Mouse (Mus musculus): ENCODE results near the gene Zp3. TPM values are rescaled to one million over a fixed set of nuclear protein-coding genes. Genes with fewer than 3 reads are reported as not detected.
A peak's percentile ranks its signal among the peaks of the same experiment; 100 is the strongest.

Zp3 gene
- polyA plus RNA-seq, 1 experiment, result 0.18 TPM

GRCm38 (mm10) chr5:135946621-135947020, 33.3 kb upstream of the Zp3 start:
- TF ChIP-seq POLR2A (IDR thresholded peaks at IDR 0.05; ENCODE audit: borderline replicate concordance, extremely low read depth, insufficient read depth, insufficient read length, poor library complexity, severe bottlenecking) (no peak), CTCF (IDR thresholded peaks at IDR 0.05; ENCODE audit: borderline replicate concordance, extremely low read depth, insufficient read depth, insufficient read length) (no peak)
- DNase-seq (ENCODE audit: low read depth), result no peak

GRCm38 (mm10) chr5:135950710-135951412, 29.0 kb upstream of the Zp3 start:
- no peak for DNase-seq (ENCODE audit: low read depth)
- TF ChIP-seq CTCF (IDR thresholded peaks at IDR 0.05; ENCODE audit: borderline replicate concordance, extremely low read depth, insufficient read depth, insufficient read length), result no peak
- no peak for TF ChIP-seq POLR2A (IDR thresholded peaks at IDR 0.05; ENCODE audit: borderline replicate concordance, extremely low read depth, insufficient read depth, insufficient read length, poor library complexity, severe bottlenecking)

- no peak for DNase-seq (ENCODE audit: low read depth)
- TF ChIP-seq POLR2A (IDR thresholded peaks at IDR 0.05; ENCODE audit: borderline replicate concordance, extremely low read depth, insufficient read depth, insufficient read length, poor library complexity, severe bottlenecking), result no peak
- no peak for TF ChIP-seq CTCF (IDR thresholded peaks at IDR 0.05; ENCODE audit: borderline replicate concordance, extremely low read depth, insufficient read depth, insufficient read length)
Observed at GRCm38 (mm10) chr5:135951660-135952059, 28.2 kb upstream of the Zp3 start.

- TF ChIP-seq POLR2A (IDR thresholded peaks at IDR 0.05; ENCODE audit: borderline replicate concordance, extremely low read depth, insufficient read depth, insufficient read length, poor library complexity, severe bottlenecking) (no peak), CTCF (IDR thresholded peaks at IDR 0.05; ENCODE audit: borderline replicate concordance, extremely low read depth, insufficient read depth, insufficient read length) (no peak)
- DNase-seq (ENCODE audit: low read depth), result no peak
Observed at GRCm38 (mm10) chr5:135952830-135953229, 27.1 kb upstream of the Zp3 start.

- peak; percentile 41 for DNase-seq (ENCODE audit: low read depth)
- TF ChIP-seq POLR2A (IDR thresholded peaks at IDR 0.05; ENCODE audit: borderline replicate concordance, extremely low read depth, insufficient read depth, insufficient read length, poor library complexity, severe bottlenecking), result no peak
- TF ChIP-seq CTCF (IDR thresholded peaks at IDR 0.05; ENCODE audit: borderline replicate concordance, extremely low read depth, insufficient read depth, insufficient read length), result no peak
Observed at GRCm38 (mm10) chr5:135956300-135957206, 23.3 kb upstream of the Zp3 start.

GRCm38 (mm10) chr5:135957207-135957974, 22.5 kb upstream of the Zp3 start:
- TF ChIP-seq POLR2A (IDR thresholded peaks at IDR 0.05; ENCODE audit: borderline replicate concordance, extremely low read depth, insufficient read depth, insufficient read length, poor library complexity, severe bottlenecking), result peak; percentile 51; the same call in 1 of the 2 replicates
- TF ChIP-seq CTCF (IDR thresholded peaks at IDR 0.05; ENCODE audit: borderline replicate concordance, extremely low read depth, insufficient read depth, insufficient read length), result no peak
- DNase-seq (ENCODE audit: low read depth), result peak; percentile 99

GRCm38 (mm10) chr5:135958367-135958766, 21.5 kb upstream of the Zp3 start:
- no peak for TF ChIP-seq CTCF (IDR thresholded peaks at IDR 0.05; ENCODE audit: borderline replicate concordance, extremely low read depth, insufficient read depth, insufficient read length)
- no peak for TF ChIP-seq POLR2A (IDR thresholded peaks at IDR 0.05; ENCODE audit: borderline replicate concordance, extremely low read depth, insufficient read depth, insufficient read length, poor library complexity, severe bottlenecking)
- DNase-seq (ENCODE audit: low read depth), result no peak

GRCm38 (mm10) chr5:135959911-135960310, 20.0 kb upstream of the Zp3 start:
- DNase-seq (ENCODE audit: low read depth), result no peak
- TF ChIP-seq POLR2A (IDR thresholded peaks at IDR 0.05; ENCODE audit: borderline replicate concordance, extremely low read depth, insufficient read depth, insufficient read length, poor library complexity, severe bottlenecking), result no peak
- no peak for TF ChIP-seq CTCF (IDR thresholded peaks at IDR 0.05; ENCODE audit: borderline replicate concordance, extremely low read depth, insufficient read depth, insufficient read length)

GRCm38 (mm10) chr5:135960909-135961635, 18.8 kb upstream of the Zp3 start:
- DNase-seq (ENCODE audit: low read depth), result no peak
- no peak for TF ChIP-seq CTCF (IDR thresholded peaks at IDR 0.05; ENCODE audit: borderline replicate concordance, extremely low read depth, insufficient read depth, insufficient read length)

- no peak for DNase-seq (ENCODE audit: low read depth)
- TF ChIP-seq POLR2A (IDR thresholded peaks at IDR 0.05; ENCODE audit: borderline replicate concordance, extremely low read depth, insufficient read depth, insufficient read length, poor library complexity, severe bottlenecking), result no peak
- TF ChIP-seq CTCF (IDR thresholded peaks at IDR 0.05; ENCODE audit: borderline replicate concordance, extremely low read depth, insufficient read depth, insufficient read length), result no peak
Observed at GRCm38 (mm10) chr5:135962125-135962491, 17.8 kb upstream of the Zp3 start.
